Mouse (Mus musculus) limb, embryonic 11.5 days (tissue): Measurements from ENCODE around the gene Clic3. TPM values are rescaled to one million over a fixed set of nuclear protein-coding genes. Genes with fewer than 3 reads are reported as not detected.
A peak's percentile ranks its signal among the peaks of the same experiment; 100 is the strongest.

Experiments used
- ATAC-seq: fragments of 200-750 bp; cut with Nextera tagmentation; 2 replicates; pipeline ENCODE4 v1.8.0; 2017; ENCODE audit warnings: low read depth; ENCODE audit not compliant: insufficient number of reproducible peaks, low FRiP score, low TSS enrichment
- DNase-seq: peaks from one replicate; pipeline ENCODE4 v3.0.0-alpha.2; 2015; ENCODE audit warnings: low spot score
- H3K27ac ChIP-seq: fragments of 300-500 bp; sonication (generic); replicated peaks from 2 replicates; pipeline ENCODE4 v1.5.1; 2014; ENCODE audit warnings: low read depth, mild to moderate bottlenecking, low read length
- H3K27me3 ChIP-seq: fragments of 300-500 bp; sonication (generic); 2 replicates; pipeline ENCODE4 v1.6.1; 2014; ENCODE audit warnings: mild to moderate bottlenecking, low read length, mixed read lengths; ENCODE audit not compliant: control insufficient read depth, insufficient read depth
- H3K36me3 ChIP-seq: fragments of 300-500 bp; sonication (generic); 2 replicates; pipeline ENCODE4 v1.6.1; 2014; ENCODE audit warnings: mild to moderate bottlenecking, low read length, moderate library complexity, mixed read lengths; ENCODE audit not compliant: control insufficient read depth, insufficient read depth
- H3K4me1 ChIP-seq: fragments of 300-500 bp; sonication (generic); 2 replicates; pipeline ENCODE4 v1.6.1; 2014; ENCODE audit warnings: low read length, mixed read lengths; ENCODE audit not compliant: control insufficient read depth, insufficient read depth
- H3K4me2 ChIP-seq: fragments of 300-500 bp; sonication (generic); 2 replicates; pipeline ENCODE4 v1.6.1; 2014; ENCODE audit warnings: low read depth, mild to moderate bottlenecking, moderate library complexity; ENCODE audit not compliant: severe bottlenecking
- H3K4me3 ChIP-seq: fragments of 300-500 bp; sonication (generic); 2 replicates; pipeline ENCODE4 v1.5.1; 2014; ENCODE audit warnings: low read depth, low read length
- H3K9ac ChIP-seq: fragments of 300-500 bp; sonication (generic); 2 replicates; pipeline ENCODE4 v1.6.1; 2014; ENCODE audit warnings: mild to moderate bottlenecking, low read length
- H3K9me3 ChIP-seq: fragments of 300-500 bp; sonication (generic); 2 replicates; pipeline ENCODE4 v1.6.1; 2016; ENCODE audit warnings: low read length; ENCODE audit not compliant: control insufficient read depth
- WGBS: fragments of 180-500 bp; shearing (Covaris S2); extraction: QIAGEN DNeasy Blood & Tissue Kit; methylation state at CpG from one replicate; pipeline ENCODE4 v1.1.7; 2014; 5-methylcytosine and 5-hydroxymethylcytosine counted together
- polyA plus RNA-seq: library from polyadenylated mRNA; unstranded; fragments of >200 nt; fragmentation: Nextera tagmentation; extraction: Ambion mirVana; gene quantifications from 2 replicates; pipeline ENCODE4 v1.2.1, GENCODE M21; 2014

The Clic3 gene
- polyA plus RNA-seq, 1 experiment from 2014 or later, result not detected

GRCm38 (mm10) chr2:25498622-25499478 lies 42.2 kb downstream of the Clic3 start:
- no peak overlapping the region for H3K4me2 ChIP-seq
- no peak overlapping the region for H3K9ac ChIP-seq
- no peaks in the 10 kb centered on the region for H3K9me3 ChIP-seq
- H3K27me3 ChIP-seq, result no peaks in the 10 kb centered on the region
- WGBS, result 76% methylated on average over 15 of the region's 15 CpGs
- H3K4me1 ChIP-seq, result peaks cover 7% of the 10 kb centered on the region
- no peak for ATAC-seq
- peaks cover 3% of the 10 kb centered on the region; the same call in 1 of the 2 replicates for H3K36me3 ChIP-seq
- H3K27ac ChIP-seq, result no peak overlapping the region
- no peak overlapping the region for H3K4me3 ChIP-seq
- DNase-seq, result no peak

DNA sequence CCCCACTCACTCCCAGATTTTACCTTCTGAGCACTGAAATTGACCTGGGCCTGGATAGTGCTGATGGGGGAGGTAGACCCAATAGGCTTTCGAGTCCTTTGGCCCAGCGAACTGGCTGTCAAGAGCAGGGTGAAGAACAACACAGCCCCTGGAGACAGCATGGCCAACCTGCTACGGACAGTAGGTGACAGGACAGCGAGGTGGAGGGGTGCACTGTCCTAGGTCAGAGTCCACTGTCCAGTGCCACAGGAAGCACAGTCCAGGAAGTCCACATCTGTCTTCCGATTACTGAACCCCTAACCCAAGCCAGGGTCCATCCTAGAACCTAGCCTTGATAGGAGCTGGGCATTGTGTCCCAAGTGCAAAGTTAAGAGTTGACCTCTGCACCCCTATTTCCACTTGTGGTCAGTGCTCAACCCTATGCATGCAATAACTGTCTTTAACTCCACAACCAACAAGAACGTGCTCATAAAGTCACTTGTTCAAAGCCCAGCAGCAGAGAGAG lies 43.5 kb downstream of the Clic3 start:
- no peak for DNase-seq
- peak; percentile 7; the same call in 1 of the 2 replicates for ATAC-seq
- peak overlapping the region; percentile 62 for H3K4me3 ChIP-seq
- peak overlapping the region; percentile 56 for H3K9ac ChIP-seq
- H3K36me3 ChIP-seq, result peaks cover 8% of the 10 kb centered on the region; the same call in 1 of the 2 replicates
- H3K9me3 ChIP-seq, result no peaks in the 10 kb centered on the region
- H3K4me2 ChIP-seq, result peak overlapping the region; percentile 93
- no peaks in the 10 kb centered on the region for H3K27me3 ChIP-seq
- 71% methylated on average over 6 of the region's 6 CpGs for WGBS
- peaks cover 7% of the 10 kb centered on the region for H3K4me1 ChIP-seq
- no peak overlapping the region for H3K27ac ChIP-seq

- peak within 1 kb of the TSS; percentile 76 for H3K9ac ChIP-seq
- H3K4me3 ChIP-seq, result peak within 1 kb of the TSS; percentile 62
- no peaks in the 10 kb centered on the region for H3K27me3 ChIP-seq
- DNase-seq, result peak; percentile 91
- peak within 1 kb of the TSS; percentile 93 for H3K4me2 ChIP-seq
- ATAC-seq, result peak; percentile 81
- peaks cover 9% of the 10 kb centered on the region; the same call in 1 of the 2 replicates for H3K36me3 ChIP-seq
- H3K27ac ChIP-seq, result no peak within 1 kb of the TSS
- peaks cover 7% of the 10 kb centered on the region for H3K4me1 ChIP-seq
- WGBS, result 1% methylated on average over 38 of the region's 44 CpGs
- H3K9me3 ChIP-seq, result no peaks in the 10 kb centered on the region
Measured at GRCm38 (mm10) chr2:25500576-25501405, 44.2 kb downstream of the Clic3 start, which contains the start of gene Fbxw5. TSS of gene Fbxw5 (plus strand) at chr2:25500750.

GRCm38 (mm10) chr2:25501593-25502486 lies 45.2 kb downstream of the Clic3 start, which contains the start of gene C8g:
TSS of gene C8g (minus strand) at chr2:25501719.
- Histone ChIP-seq H3K4me2 (peak within 1 kb of the TSS; percentile 93), H3K27me3 (no peaks in the 10 kb centered on the region), H3K4me1 (peaks cover 7% of the 10 kb centered on the region), H3K9ac (peak within 1 kb of the TSS; percentile 76), H3K9me3 (no peaks in the 10 kb centered on the region), H3K4me3 (peak within 1 kb of the TSS; percentile 62), H3K36me3 (peaks cover 9% of the 10 kb centered on the region; the same call in 1 of the 2 replicates), H3K27ac (no peak within 1 kb of the TSS)
- 77% methylated on average over 20 of the region's 20 CpGs for WGBS
- ATAC-seq (no peak), DNase-seq (no peak)

- Histone ChIP-seq H3K27me3 (no peaks in the 10 kb centered on the region), H3K4me3 (no peak overlapping the region), H3K9ac (no peak overlapping the region), H3K4me1 (peaks cover 7% of the 10 kb centered on the region), H3K27ac (no peak overlapping the region), H3K4me2 (no peak overlapping the region), H3K36me3 (peaks cover 9% of the 10 kb centered on the region; the same call in 1 of the 2 replicates), H3K9me3 (no peaks in the 10 kb centered on the region)
- 85% methylated on average over 3 of the region's 3 CpGs for WGBS
- DNase-seq (no peak), ATAC-seq (no peak)
Measured at GRCm38 (mm10) chr2:25502726-25503125, 46.1 kb downstream of the Clic3 start.

DNA sequence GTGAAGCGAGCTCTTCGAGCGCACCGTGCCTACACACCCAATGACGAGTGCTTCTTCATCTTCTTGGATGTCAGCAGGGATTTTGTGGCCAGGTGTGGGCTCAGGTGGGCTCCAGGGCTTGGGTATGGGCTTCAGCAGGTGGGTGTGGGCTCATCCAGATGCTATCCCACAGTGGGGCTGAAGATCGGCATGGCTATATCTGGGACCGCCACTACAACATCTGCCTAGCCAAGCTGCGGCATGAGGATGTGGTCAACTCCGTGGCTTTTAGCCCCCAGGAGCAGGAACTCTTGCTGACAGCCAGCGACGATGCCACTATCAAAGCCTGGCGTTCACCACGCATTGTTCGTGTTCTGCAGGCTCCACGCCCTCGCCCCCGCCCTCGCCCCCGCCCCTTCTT lies 47.9 kb downstream of the Clic3 start:
- Histone ChIP-seq H3K9ac (no peak overlapping the region), H3K9me3 (no peaks in the 10 kb centered on the region), H3K4me2 (no peak overlapping the region), H3K4me3 (no peak overlapping the region), H3K27me3 (no peaks in the 10 kb centered on the region), H3K4me1 (peaks cover 7% of the 10 kb centered on the region), H3K36me3 (peaks cover 9% of the 10 kb centered on the region; the same call in 1 of the 2 replicates), H3K27ac (no peak overlapping the region)
- no peak for DNase-seq
- WGBS, result 94% methylated on average over 19 of the region's 19 CpGs
- ATAC-seq, result no peak

- no peak overlapping the region for H3K9ac ChIP-seq
- no peak for ATAC-seq
- H3K36me3 ChIP-seq, result peaks cover 9% of the 10 kb centered on the region; the same call in 1 of the 2 replicates
- H3K4me3 ChIP-seq, result no peak overlapping the region
- H3K27me3 ChIP-seq, result no peaks in the 10 kb centered on the region
- H3K4me1 ChIP-seq, result peaks cover 7% of the 10 kb centered on the region
- H3K4me2 ChIP-seq, result no peak overlapping the region
- WGBS, result 93% methylated on average over 1 of the region's 1 CpGs
- no peaks in the 10 kb centered on the region for H3K9me3 ChIP-seq
- no peak for DNase-seq
- no peak overlapping the region for H3K27ac ChIP-seq
Measured at GRCm38 (mm10) chr2:25505000-25505399, 48.4 kb downstream of the Clic3 start.
